Mouse (Mus musculus): ENCODE results near the gene Atraid.

Atraid gene

GRCm38 (mm10) chr5:31054261-31055215 lies 6.4 kb downstream of the Atraid start, which contains the start of gene Cad:
Gene Cad, plus strand, starts transcription at chr5:31054780.
- peak; percentile 93 to 96 for DNase-seq

- DNase-seq, result peak in 1 of 2 experiments; percentile 9
Measured at GRCm38 (mm10) chr5:31055216-31056140, 7.4 kb downstream of the Atraid start.

- no peak for DNase-seq
Measured at GRCm38 (mm10) chr5:31069810-31070209, 21.7 kb downstream of the Atraid start.

GRCm38 (mm10) chr5:31071059-31071458 lies 22.9 kb downstream of the Atraid start:
- DNase-seq, result no peak

- no peak for DNase-seq
Measured at GRCm38 (mm10) chr5:31071821-31072220, 23.7 kb downstream of the Atraid start.

- no peak for DNase-seq
Measured at GRCm38 (mm10) chr5:31073176-31073575, 25.1 kb downstream of the Atraid start.

- DNase-seq, result no peak
Measured at GRCm38 (mm10) chr5:31076346-31076745, 28.2 kb downstream of the Atraid start.

- DNase-seq, result no peak
Measured at GRCm38 (mm10) chr5:31080059-31080794, 32.1 kb downstream of the Atraid start.

GRCm38 (mm10) chr5:31080795-31081164 lies 32.7 kb downstream of the Atraid start:
- no peak for DNase-seq

GRCm38 (mm10) chr5:31081386-31081785 lies 33.3 kb downstream of the Atraid start:
- DNase-seq, result peak in 1 of 2 experiments; percentile 50

- DNase-seq, result peak; percentile 17 to 69
Measured at GRCm38 (mm10) chr5:31082355-31082754, 34.2 kb downstream of the Atraid start.

- peak; percentile 36 to 45 for DNase-seq
Measured at GRCm38 (mm10) chr5:31082935-31083625, 35.0 kb downstream of the Atraid start.

- DNase-seq, result no peak
Measured at GRCm38 (mm10) chr5:31083949-31084348, 35.8 kb downstream of the Atraid start.

GRCm38 (mm10) chr5:31086606-31087005 lies 38.5 kb downstream of the Atraid start:
- DNase-seq, result no peak

GRCm38 (mm10) chr5:31087131-31087530 lies 39.0 kb downstream of the Atraid start:
- DNase-seq, result no peak

- no peak for DNase-seq
Measured at GRCm38 (mm10) chr5:31092231-31092975, 44.3 kb downstream of the Atraid start.

- DNase-seq, result peak; percentile 54 to 70
Measured at GRCm38 (mm10) chr5:31093151-31094041, 45.3 kb downstream of the Atraid start.

- DNase-seq, result no peak
Measured at GRCm38 (mm10) chr5:31094100-31094798, 46.1 kb downstream of the Atraid start.
